Mouse (Mus musculus): ENCODE measurements around the gene Fgfr1op. TPM values are rescaled to one million over a fixed set of nuclear protein-coding genes. Genes with fewer than 3 reads are reported as not detected.

Fgfr1op gene
- total and polyA plus RNA-seq, 3 experiments: 43.5 to 44.5 TPM; not detected in 1

GRCm38 (mm10) chr17:8224072-8224471, 58.8 kb downstream of the Fgfr1op start:
- no peak overlapping the region for H3K4me3 ChIP-seq (ENCODE audit: control insufficient read depth in 1 of 2, insufficient read depth in 1 of 2, low read depth in 2 of 2, low read length in 2 of 2)
- no peaks in the 10 kb centered on the region for H3K79me2 ChIP-seq (ENCODE audit: control insufficient read depth, insufficient read depth, low read length, poor library complexity)
- H3K36me3 ChIP-seq (ENCODE audit: control insufficient read depth in 1 of 2, insufficient read depth in 2 of 2, low read length in 2 of 2): no peaks in the 10 kb centered on the region
- H3K9ac ChIP-seq (ENCODE audit: control insufficient read depth, low read depth, low read length, poor library complexity, severe bottlenecking): no peak overlapping the region
- peaks cover 0 to 4% of the 10 kb centered on the region in 2 experiments; a peak in 3 of 4 replicates for H3K27me3 ChIP-seq (ENCODE audit: control insufficient read depth in 1 of 2, insufficient read depth in 2 of 2, low read length in 2 of 2)
- no peaks in the 10 kb centered on the region for H3K9me3 ChIP-seq (replicated peaks; ENCODE audit: insufficient read depth, low read length)
- no peak for DNase-seq (ENCODE audit: low read depth, low spot score)
- TF ChIP-seq NELFE (IDR thresholded peaks at IDR 0.05; ENCODE audit: low read depth, low read length) (no peak), CTCF (IDR thresholded peaks at IDR 0.05 in 2 of 3, conservative IDR thresholded peaks at IDR 0.05 in 1 of 3; ENCODE audit: control insufficient read depth in 1 of 3, insufficient read depth in 1 of 3, low read depth in 2 of 3, low read length in 3 of 3, poor library complexity in 1 of 3, severe bottlenecking in 1 of 3) (no peak), CHD1 (IDR thresholded peaks at IDR 0.05; ENCODE audit: low read depth, low read length) (no peak), TBP (IDR thresholded peaks at IDR 0.05; ENCODE audit: low read depth, low read length) (no peak)
- no peak overlapping the region for H3K27ac ChIP-seq (ENCODE audit: control insufficient read depth, low read depth, low read length)
- no peaks in the 10 kb centered on the region for H3K4me1 ChIP-seq (ENCODE audit: control insufficient read depth in 1 of 2, insufficient read depth in 2 of 2, low read length in 2 of 2)

- no peak for DNase-seq (ENCODE audit: low read depth, low spot score)
- no peak for TF ChIP-seq MYC (IDR thresholded peaks at IDR 0.05; ENCODE audit: low read depth, low read length)
- no peak for TF ChIP-seq ETS1 (IDR thresholded peaks at IDR 0.05; ENCODE audit: low read depth, low read length)
- TF ChIP-seq SIN3A (IDR thresholded peaks at IDR 0.05; ENCODE audit: low read length): no peak
- no peak for TF ChIP-seq MEF2A (IDR thresholded peaks at IDR 0.05; ENCODE audit: extremely low read depth, insufficient replicate concordance, low read depth, low read length, poor library complexity, severe bottlenecking)
- H3K9ac ChIP-seq (ENCODE audit: control insufficient read depth, low read depth, low read length, poor library complexity, severe bottlenecking): no peak overlapping the region
- peaks cover 1 to 5% of the 10 kb centered on the region in 2 experiments; a peak in 3 of 4 replicates for H3K27me3 ChIP-seq (ENCODE audit: control insufficient read depth in 1 of 2, insufficient read depth in 2 of 2, low read length in 2 of 2)
- H3K79me2 ChIP-seq (ENCODE audit: control insufficient read depth, insufficient read depth, low read length, poor library complexity): no peaks in the 10 kb centered on the region
- H3K9me3 ChIP-seq (replicated peaks; ENCODE audit: insufficient read depth, low read length): no peaks in the 10 kb centered on the region
- H3K4me3 ChIP-seq (ENCODE audit: control insufficient read depth in 1 of 2, insufficient read depth in 1 of 2, low read depth in 2 of 2, low read length in 2 of 2): no peak overlapping the region
- H3K4me1 ChIP-seq (ENCODE audit: control insufficient read depth in 1 of 2, insufficient read depth in 2 of 2, low read length in 2 of 2): no peaks in the 10 kb centered on the region
- no peak overlapping the region for H3K27ac ChIP-seq (ENCODE audit: control insufficient read depth, low read depth, low read length)
- H3K36me3 ChIP-seq (ENCODE audit: control insufficient read depth in 1 of 2, insufficient read depth in 2 of 2, low read length in 2 of 2): no peaks in the 10 kb centered on the region
Observed at GRCm38 (mm10) chr17:8225166-8225565, 59.9 kb downstream of the Fgfr1op start.

- no peaks in the 10 kb centered on the region for H3K36me3 ChIP-seq (ENCODE audit: control insufficient read depth in 1 of 2, insufficient read depth in 2 of 2, low read length in 2 of 2)
- no peak overlapping the region for H3K4me3 ChIP-seq (ENCODE audit: control insufficient read depth in 1 of 2, insufficient read depth in 1 of 2, low read depth in 2 of 2, low read length in 2 of 2)
- no peak for TF ChIP-seq TAL1 (IDR thresholded peaks at IDR 0.05; ENCODE audit: low read length)
- no peak for TF ChIP-seq RCOR1 (IDR thresholded peaks at IDR 0.05; ENCODE audit: low read depth, low read length)
- TF ChIP-seq NRF1 (IDR thresholded peaks at IDR 0.05; ENCODE audit: insufficient read depth, low read depth, low read length, poor library complexity, severe bottlenecking): no peak
- TF ChIP-seq ETS1 (IDR thresholded peaks at IDR 0.05; ENCODE audit: low read depth, low read length): no peak
- no peak for TF ChIP-seq POLR2AphosphoS5 (IDR thresholded peaks at IDR 0.05; ENCODE audit: borderline replicate concordance, low read depth, low read length)
- TF ChIP-seq HCFC1 (IDR thresholded peaks at IDR 0.05; ENCODE audit: low read depth, low read length): no peak
- TF ChIP-seq MYB (IDR thresholded peaks at IDR 0.05; ENCODE audit: low read depth, low read length): no peak
- no peaks in the 10 kb centered on the region for H3K9me3 ChIP-seq (replicated peaks; ENCODE audit: insufficient read depth, low read length)
- H3K27ac ChIP-seq (ENCODE audit: control insufficient read depth, low read depth, low read length): no peak overlapping the region
- peaks cover 1 to 8% of the 10 kb centered on the region in 2 experiments; a peak in 3 of 4 replicates for H3K27me3 ChIP-seq (ENCODE audit: control insufficient read depth in 1 of 2, insufficient read depth in 2 of 2, low read length in 2 of 2)
- no peak for DNase-seq (ENCODE audit: low read depth, low spot score)
- no peaks in the 10 kb centered on the region for H3K79me2 ChIP-seq (ENCODE audit: control insufficient read depth, insufficient read depth, low read length, poor library complexity)
- H3K4me1 ChIP-seq (ENCODE audit: control insufficient read depth in 1 of 2, insufficient read depth in 2 of 2, low read length in 2 of 2): no peaks in the 10 kb centered on the region
- no peak overlapping the region for H3K9ac ChIP-seq (ENCODE audit: control insufficient read depth, low read depth, low read length, poor library complexity, severe bottlenecking)
Observed at GRCm38 (mm10) chr17:8225746-8226145, 60.4 kb downstream of the Fgfr1op start.
